Mouse (Mus musculus) stomach, embryonic 14.5 days (tissue): Measurements from ENCODE around the gene Mpzl1. TPM values are rescaled to one million over a fixed set of nuclear protein-coding genes. Genes with fewer than 3 reads are reported as not detected.

Source experiments
- ATAC-seq: fragments of 200-750 bp; cut with Nextera tagmentation; 2 replicates; pipeline ENCODE4 v1.8.0; 2017; ENCODE audit warnings: low read depth, moderate TSS enrichment; ENCODE audit not compliant: insufficient number of reproducible peaks, insufficient read depth, low FRiP score
- H3K27ac ChIP-seq: fragments of 300-500 bp; sonication (generic); 2 replicates; pipeline ENCODE4 v1.5.1; 2014; ENCODE audit warnings: mild to moderate bottlenecking, low read length, moderate library complexity, mixed read lengths
- H3K27me3 ChIP-seq: fragments of 300-500 bp; sonication (generic); 2 replicates; pipeline ENCODE4 v1.6.1; 2014; ENCODE audit warnings: low read length, control low read depth, mixed read lengths; ENCODE audit not compliant: control insufficient read depth, insufficient read depth
- H3K36me3 ChIP-seq: fragments of 300-500 bp; sonication (generic); 2 replicates; pipeline ENCODE4 v1.6.1; 2014; ENCODE audit warnings: mild to moderate bottlenecking, control low read depth, low read length, moderate library complexity, mixed read lengths; ENCODE audit not compliant: control insufficient read depth, insufficient read depth
- H3K4me1 ChIP-seq: fragments of 300-500 bp; sonication (generic); 2 replicates; pipeline ENCODE4 v1.6.1; 2014; ENCODE audit warnings: low read length, control low read depth, mixed read lengths; ENCODE audit not compliant: control insufficient read depth, insufficient read depth
- H3K4me2 ChIP-seq: fragments of 300-500 bp; sonication (generic); replicated peaks from 2 replicates; pipeline ENCODE4 v1.6.1; 2014; ENCODE audit warnings: low read depth, low read length, control low read depth
- H3K4me3 ChIP-seq: fragments of 300-500 bp; sonication (generic); 2 replicates; pipeline ENCODE4 v1.5.1; 2014; ENCODE audit warnings: low read depth, low read length, control low read depth
- H3K9ac ChIP-seq: fragments of 300-500 bp; sonication (generic); replicated peaks from 2 replicates; pipeline ENCODE4 v1.6.1; 2014; ENCODE audit warnings: low read depth, mild to moderate bottlenecking, control low read depth, low read length, moderate library complexity, mixed read lengths
- H3K9me3 ChIP-seq: fragments of 300-500 bp; sonication (generic); 2 replicates; pipeline ENCODE4 v1.6.1; 2016; ENCODE audit warnings: low read depth, low read length, control low read depth; ENCODE audit not compliant: control insufficient read depth
- WGBS: fragments of 180-500 bp; shearing (Covaris S2); extraction: QIAGEN DNeasy Blood & Tissue Kit; methylation state at CpG from one replicate; pipeline ENCODE4 v1.1.7; 2014; 5-methylcytosine and 5-hydroxymethylcytosine counted together
- polyA plus RNA-seq: library from polyadenylated mRNA; unstranded; fragments of >200 nt; fragmentation: Nextera tagmentation; extraction: Ambion mirVana; gene quantifications from 2 replicates; pipeline ENCODE4 v1.2.1, GENCODE M21; 2014

Gene Mpzl1
- polyA plus RNA-seq, 1 experiment from 2014 or later: 201 TPM

GRCm38 (mm10) chr1:165652507-165652906, 18.2 kb upstream of the Mpzl1 start:
- Histone ChIP-seq H3K27me3 (no peaks in the 10 kb centered on the region), H3K9me3 (no peaks in the 10 kb centered on the region), H3K4me3 (no peak overlapping the region), H3K4me1 (no peaks in the 10 kb centered on the region), H3K27ac (no peak overlapping the region), H3K36me3 (peaks cover 15% of the 10 kb centered on the region; the same call in 1 of the 2 replicates), H3K9ac (no peak overlapping the region), H3K4me2 (no peak overlapping the region)
- ATAC-seq: no peak
- 73% methylated on average over 2 of the region's 2 CpGs for WGBS

- H3K36me3 ChIP-seq: peaks cover 11% of the 10 kb centered on the region; the same call in 1 of the 2 replicates
Observed at GRCm38 (mm10) chr1:165651158-165651557, 16.8 kb upstream of the Mpzl1 start.

GRCm38 (mm10) chr1:165645102-165645501, 10.8 kb upstream of the Mpzl1 start:
- peaks cover 4% of the 10 kb centered on the region; the same call in 1 of the 2 replicates for H3K4me1 ChIP-seq
- no peak for ATAC-seq
- no peaks in the 10 kb centered on the region for H3K27me3 ChIP-seq
- WGBS: 71% methylated on average over 4 of the region's 4 CpGs
- no peak overlapping the region for H3K27ac ChIP-seq
- H3K4me2 ChIP-seq: no peak overlapping the region
- H3K36me3 ChIP-seq: peaks cover 5% of the 10 kb centered on the region; the same call in 1 of the 2 replicates
- H3K4me3 ChIP-seq: no peak overlapping the region
- no peaks in the 10 kb centered on the region for H3K9me3 ChIP-seq
- no peak overlapping the region for H3K9ac ChIP-seq

More at GRCm38 (mm10) chr1:165651158-165651557, 16.8 kb upstream of the Mpzl1 start:
- Histone ChIP-seq H3K9me3 (no peaks in the 10 kb centered on the region), H3K9ac (no peak overlapping the region), H3K4me2 (no peak overlapping the region), H3K4me1 (no peaks in the 10 kb centered on the region), H3K4me3 (no peak overlapping the region), H3K27ac (no peak overlapping the region), H3K27me3 (no peaks in the 10 kb centered on the region)
- WGBS: 58% methylated on average over 5 of the region's 5 CpGs
- no peak for ATAC-seq

DNA sequence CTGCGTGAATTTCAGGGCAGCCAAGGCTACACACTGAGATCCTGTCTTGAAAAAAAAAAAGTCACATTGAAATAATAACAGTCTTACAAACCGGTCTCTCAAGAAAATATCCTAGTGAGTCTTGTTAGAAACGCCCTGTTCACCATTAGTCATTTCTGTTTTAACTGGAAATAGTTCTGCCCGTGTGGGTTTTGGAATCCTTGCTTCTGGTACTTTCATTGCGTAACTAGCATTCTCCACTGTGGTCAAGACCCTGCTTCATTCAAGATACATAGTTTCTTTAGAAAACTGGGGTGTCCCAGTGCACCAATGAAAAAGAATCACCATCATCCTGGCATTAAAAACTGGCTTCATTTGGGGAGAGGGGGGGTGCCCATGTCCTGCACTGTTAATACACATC, 9.4 kb upstream of the Mpzl1 start:
- WGBS: 54% methylated on average over 5 of the region's 5 CpGs
- H3K9me3 ChIP-seq: no peaks in the 10 kb centered on the region

DNA sequence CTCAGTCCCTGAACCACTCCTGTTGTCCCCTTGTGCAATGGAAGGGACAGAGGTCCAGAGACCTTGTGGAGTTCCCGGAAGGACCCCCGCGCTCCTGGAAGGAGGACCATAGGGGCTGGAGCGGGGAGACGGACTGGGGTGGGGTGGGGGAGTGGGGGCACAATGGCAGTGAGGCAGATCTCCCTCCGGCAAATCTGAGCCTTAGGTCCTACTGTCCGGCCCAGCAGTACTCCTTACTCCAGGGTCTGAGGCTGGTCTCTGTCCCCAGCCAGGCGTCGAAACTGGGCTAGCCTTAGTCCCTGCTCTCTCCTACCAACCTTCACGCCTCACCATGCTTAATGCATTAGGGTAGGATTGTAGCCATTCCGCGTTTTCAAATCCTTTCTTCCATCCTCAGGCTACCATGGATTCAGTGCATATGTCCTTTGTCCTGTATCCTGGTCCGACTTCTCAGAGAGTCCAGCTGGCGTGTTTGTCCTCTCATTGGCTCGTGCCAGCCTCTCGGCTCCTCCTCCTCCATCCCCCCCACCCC, 8.5 kb upstream of the Mpzl1 start:
- Histone ChIP-seq H3K27ac (peak overlapping the region; percentile 92), H3K36me3 (no peaks in the 10 kb centered on the region), H3K4me3 (peak overlapping the region; percentile 52), H3K4me2 (peak overlapping the region; percentile 62), H3K9ac (peak overlapping the region; percentile 81), H3K9me3 (no peaks in the 10 kb centered on the region), H3K4me1 (peaks cover 11% of the 10 kb centered on the region; the same call in 1 of the 2 replicates), H3K27me3 (no peaks in the 10 kb centered on the region)
- ATAC-seq: peak; percentile 70
- under 1% methylated on average over 16 of the region's 16 CpGs for WGBS

More for the DNA sequence above, 9.4 kb upstream of the Mpzl1 start:
- Histone ChIP-seq H3K4me3 (no peak overlapping the region), H3K9ac (no peak overlapping the region), H3K4me2 (peak overlapping the region; percentile 62; the same call in 1 of the 2 replicates), H3K4me1 (peaks cover 11% of the 10 kb centered on the region; the same call in 1 of the 2 replicates), H3K27ac (no peak overlapping the region), H3K36me3 (peaks cover 2% of the 10 kb centered on the region; the same call in 1 of the 2 replicates), H3K27me3 (no peaks in the 10 kb centered on the region)
- no peak for ATAC-seq

- under 1% methylated on average over 75 of the region's 75 CpGs for WGBS
- Histone ChIP-seq H3K9ac (peak overlapping the region; percentile 81), H3K4me2 (peak overlapping the region; percentile 62), H3K4me3 (peak overlapping the region; percentile 52), H3K4me1 (peaks cover 11% of the 10 kb centered on the region; the same call in 1 of the 2 replicates), H3K36me3 (no peaks in the 10 kb centered on the region), H3K27ac (peak overlapping the region; percentile 92), H3K9me3 (no peaks in the 10 kb centered on the region), H3K27me3 (no peaks in the 10 kb centered on the region)
- ATAC-seq: peak; percentile 80
Observed at GRCm38 (mm10) chr1:165641786-165642771, 7.7 kb upstream of the Mpzl1 start.

- Histone ChIP-seq H3K4me2 (peak overlapping the region; percentile 31), H3K4me1 (peaks cover 11% of the 10 kb centered on the region; the same call in 1 of the 2 replicates), H3K9ac (peak overlapping the region; percentile 57), H3K27me3 (no peaks in the 10 kb centered on the region), H3K36me3 (no peaks in the 10 kb centered on the region), H3K9me3 (no peaks in the 10 kb centered on the region), H3K27ac (no peak overlapping the region; the same call in 1 of the 2 replicates), H3K4me3 (peak overlapping the region; percentile 52)
- peak; percentile 50; the same call in 1 of the 2 replicates for ATAC-seq
- 7% methylated on average over 16 of the region's 16 CpGs for WGBS
Observed at GRCm38 (mm10) chr1:165641271-165641771, 7.0 kb upstream of the Mpzl1 start.

DNA sequence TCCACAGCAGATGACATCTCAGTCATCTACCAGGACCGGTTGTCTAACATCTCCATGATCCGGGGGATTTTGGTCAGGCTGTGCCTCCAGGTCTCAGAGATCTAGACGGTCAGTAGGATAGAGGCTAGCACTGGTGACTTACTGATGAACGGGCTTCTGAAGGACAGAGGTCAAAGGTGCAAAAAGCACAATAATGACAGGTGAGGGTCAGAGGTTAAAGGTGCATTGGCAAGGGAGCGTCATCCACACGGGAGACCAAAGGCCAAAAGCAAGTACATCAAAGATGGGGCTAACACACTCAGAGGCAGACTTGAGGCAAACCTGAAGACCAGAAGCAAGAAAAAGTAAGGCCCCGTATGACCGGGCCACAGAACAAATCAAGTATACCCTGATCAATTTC, 2.0 kb upstream of the Mpzl1 start:
- H3K4me1 ChIP-seq: peaks cover 25% of the 10 kb centered on the region
- H3K4me2 ChIP-seq: no peak overlapping the region
- H3K27me3 ChIP-seq: no peaks in the 10 kb centered on the region
- no peaks in the 10 kb centered on the region for H3K9me3 ChIP-seq
- H3K4me3 ChIP-seq: no peak overlapping the region
- no peaks in the 10 kb centered on the region for H3K36me3 ChIP-seq
- no peak overlapping the region for H3K27ac ChIP-seq
- 71% methylated on average over 8 of the region's 8 CpGs for WGBS
- no peak for ATAC-seq
- no peak overlapping the region for H3K9ac ChIP-seq
